Mouse (Mus musculus): ENCODE results near the gene Olfr1009. TPM values are rescaled to one million over a fixed set of nuclear protein-coding genes. Genes with fewer than 3 reads are reported as not detected.

Gene Olfr1009
- polyA plus RNA-seq, 1 experiment from 2014 or later, result not detected

- Histone ChIP-seq H3K9me3 (ENCODE audit: control insufficient read depth) (no peaks in the 10 kb centered on the region), H3K4me1 (replicated peaks; ENCODE audit: control insufficient read depth, insufficient read depth, low read length) (no peaks in the 10 kb centered on the region), H3K9ac (ENCODE audit: low read depth, low read length) (no peak within 1 kb of the TSS), H3K4me2 (replicated peaks; ENCODE audit: low read depth) (no peak within 1 kb of the TSS), H3K36me3 (ENCODE audit: control insufficient read depth, insufficient read depth) (no peaks in the 10 kb centered on the region), H3K27me3 (replicated peaks; ENCODE audit: control insufficient read depth, insufficient read depth, low read length) (no peaks in the 10 kb centered on the region), H3K27ac (ENCODE audit: low read depth, low read length) (no peak within 1 kb of the TSS), H3K4me3 (ENCODE audit: low read depth, low read length) (no peak within 1 kb of the TSS)
- WGBS, result 63% methylated on average over 1 of the region's 1 CpGs
- no peak for TF ChIP-seq CTCF (IDR thresholded peaks at IDR 0.05; ENCODE audit: low read depth)
- ATAC-seq, result no peak
Measured at GRCm38 (mm10) chr2:85762666-85763065, 47.4 kb downstream of the Olfr1009 start, which contains the start of gene Olfr1012. Gene Olfr1012 (minus strand): TSS chr2:85762766.

GRCm38 (mm10) chr2:85766798-85767197, 51.6 kb downstream of the Olfr1009 start, which contains the start of gene Olfr1013:
Gene Olfr1013 (plus strand): TSS chr2:85767098.
- Histone ChIP-seq H3K4me3 (ENCODE audit: low read depth, low read length) (no peak within 1 kb of the TSS), H3K9ac (ENCODE audit: low read depth, low read length) (no peak within 1 kb of the TSS), H3K9me3 (ENCODE audit: control insufficient read depth) (no peaks in the 10 kb centered on the region), H3K27me3 (replicated peaks; ENCODE audit: control insufficient read depth, insufficient read depth, low read length) (no peaks in the 10 kb centered on the region), H3K4me1 (replicated peaks; ENCODE audit: control insufficient read depth, insufficient read depth, low read length) (no peaks in the 10 kb centered on the region), H3K36me3 (ENCODE audit: control insufficient read depth, insufficient read depth) (no peaks in the 10 kb centered on the region), H3K27ac (ENCODE audit: low read depth, low read length) (no peak within 1 kb of the TSS), H3K4me2 (replicated peaks; ENCODE audit: low read depth) (no peak within 1 kb of the TSS)
- no peak for TF ChIP-seq CTCF (IDR thresholded peaks at IDR 0.05; ENCODE audit: low read depth)
- ATAC-seq, result no peak

DNA sequence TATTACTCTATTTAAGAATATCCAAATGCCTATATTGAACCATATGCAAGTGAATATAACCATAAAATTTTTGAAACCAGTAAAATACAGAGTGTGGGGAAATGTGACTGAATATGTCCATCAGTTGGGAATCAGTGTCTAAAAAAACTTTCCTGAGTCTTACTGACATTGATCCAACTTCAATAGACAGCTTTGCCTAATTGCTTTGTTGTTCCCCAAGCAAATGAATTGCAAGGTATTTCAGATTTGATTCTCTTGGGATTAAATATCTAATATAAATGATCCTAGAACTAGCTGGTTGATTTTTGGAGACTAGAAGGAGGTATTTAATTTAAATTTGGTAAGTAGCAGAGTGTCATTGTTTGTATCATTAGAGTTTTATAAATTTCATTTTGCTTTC, 57.2 kb downstream of the Olfr1009 start, which contains the start of gene Olfr1014:
Olfr1014 (plus strand) TSS at position 301 of the 400 bp plus-strand sequence.
- H3K36me3 ChIP-seq (ENCODE audit: control insufficient read depth, insufficient read depth), result no peaks in the 10 kb centered on the region

More for the DNA sequence above, 57.2 kb downstream of the Olfr1009 start, which contains the start of gene Olfr1014:
- H3K4me2 ChIP-seq (replicated peaks; ENCODE audit: low read depth), result no peak within 1 kb of the TSS
- TF ChIP-seq CTCF (IDR thresholded peaks at IDR 0.05; ENCODE audit: low read depth), result no peak
- H3K4me3 ChIP-seq (ENCODE audit: low read depth, low read length), result no peak within 1 kb of the TSS
- H3K27ac ChIP-seq (ENCODE audit: low read depth, low read length), result no peak within 1 kb of the TSS
- H3K9me3 ChIP-seq (ENCODE audit: control insufficient read depth), result no peaks in the 10 kb centered on the region
- no peaks in the 10 kb centered on the region for H3K27me3 ChIP-seq (replicated peaks; ENCODE audit: control insufficient read depth, insufficient read depth, low read length)
- no peaks in the 10 kb centered on the region for H3K4me1 ChIP-seq (replicated peaks; ENCODE audit: control insufficient read depth, insufficient read depth, low read length)
- no peak for ATAC-seq
- H3K9ac ChIP-seq (ENCODE audit: low read depth, low read length), result no peak within 1 kb of the TSS

Other genes starting within 250 kb of the Olfr1009 start
- gene 4833423E24Rik, start 196.4 kb upstream of the Olfr1009 start, polyA plus RNA-seq (2015; fragmentation: Nextera tagmentation; extraction: Ambion mirVana), result 0.05 and 0.21 TPM in 2 replicates
- not detected in 2 replicates for gene Olfr996, start 136.2 kb upstream of the Olfr1009 start, polyA plus RNA-seq (2015; fragmentation: Nextera tagmentation; extraction: Ambion mirVana)
- not detected in 2 replicates for gene Olfr998, start 126.5 kb upstream of the Olfr1009 start, polyA plus RNA-seq (2015; fragmentation: Nextera tagmentation; extraction: Ambion mirVana)
- gene Olfr1000, start 103.5 kb upstream of the Olfr1009 start, polyA plus RNA-seq (2015; fragmentation: Nextera tagmentation; extraction: Ambion mirVana), result not detected in 2 replicates
- gene Olfr1002, start 64.7 kb upstream of the Olfr1009 start, polyA plus RNA-seq (2015; fragmentation: Nextera tagmentation; extraction: Ambion mirVana), result not detected in 2 replicates
- not detected in 2 replicates for gene Olfr154, start 51.0 kb upstream of the Olfr1009 start, polyA plus RNA-seq (2015; fragmentation: Nextera tagmentation; extraction: Ambion mirVana)
- gene Olfr1006, start 36.7 kb upstream of the Olfr1009 start, polyA plus RNA-seq (2015; fragmentation: Nextera tagmentation; extraction: Ambion mirVana), result not detected in 2 replicates
- not detected in 2 replicates for gene Olfr1008, start 26.0 kb upstream of the Olfr1009 start, polyA plus RNA-seq (2015; fragmentation: Nextera tagmentation; extraction: Ambion mirVana)
- not detected in 2 replicates for gene Olfr1012, start 47.3 kb downstream of the Olfr1009 start, polyA plus RNA-seq (2015; fragmentation: Nextera tagmentation; extraction: Ambion mirVana)
- not detected in 2 replicates for gene Olfr1013, start 51.7 kb downstream of the Olfr1009 start, polyA plus RNA-seq (2015; fragmentation: Nextera tagmentation; extraction: Ambion mirVana)
- gene Olfr1014, start 57.3 kb downstream of the Olfr1009 start, polyA plus RNA-seq (2015; fragmentation: Nextera tagmentation; extraction: Ambion mirVana), result not detected in 2 replicates
- not detected in 2 replicates for gene Olfr1015, start 66.6 kb downstream of the Olfr1009 start, polyA plus RNA-seq (2015; fragmentation: Nextera tagmentation; extraction: Ambion mirVana)
- not detected in 2 replicates for gene Olfr1016, start 87.1 kb downstream of the Olfr1009 start, polyA plus RNA-seq (2015; fragmentation: Nextera tagmentation; extraction: Ambion mirVana)
- not detected in 2 replicates for gene Olfr1018, start 103.1 kb downstream of the Olfr1009 start, polyA plus RNA-seq (2015; fragmentation: Nextera tagmentation; extraction: Ambion mirVana)
- not detected in 2 replicates for gene Olfr1019, start 130.1 kb downstream of the Olfr1009 start, polyA plus RNA-seq (2015; fragmentation: Nextera tagmentation; extraction: Ambion mirVana)
- not detected in 2 replicates for gene Olfr1020, start 131.6 kb downstream of the Olfr1009 start, polyA plus RNA-seq (2015; fragmentation: Nextera tagmentation; extraction: Ambion mirVana)
- not detected in 2 replicates for gene Olfr1022, start 153.2 kb downstream of the Olfr1009 start, polyA plus RNA-seq (2015; fragmentation: Nextera tagmentation; extraction: Ambion mirVana)
- not detected in 2 replicates for gene Olfr1023, start 170.2 kb downstream of the Olfr1009 start, polyA plus RNA-seq (2015; fragmentation: Nextera tagmentation; extraction: Ambion mirVana)
- gene Olfr1024, start 189.6 kb downstream of the Olfr1009 start, polyA plus RNA-seq (2015; fragmentation: Nextera tagmentation; extraction: Ambion mirVana), result not detected in 2 replicates
- gene Olfr1025-ps1, start 199.8 kb downstream of the Olfr1009 start, polyA plus RNA-seq (2015; fragmentation: Nextera tagmentation; extraction: Ambion mirVana), result not detected in 2 replicates
- gene Olfr1026, start 206.1 kb downstream of the Olfr1009 start, polyA plus RNA-seq (2015; fragmentation: Nextera tagmentation; extraction: Ambion mirVana), result not detected in 2 replicates
- not detected in 2 replicates for gene Olfr1028, start 235.0 kb downstream of the Olfr1009 start, polyA plus RNA-seq (2015; fragmentation: Nextera tagmentation; extraction: Ambion mirVana)

All from intestine, postnatal 0 days (tissue).